Mouse (Mus musculus): ENCODE data around the gene Trim44. TPM values are rescaled to one million over a fixed set of nuclear protein-coding genes. Genes with fewer than 3 reads are reported as not detected.

Gene Trim44
- polyA plus RNA-seq, 1 experiment: 117 TPM

DNA sequence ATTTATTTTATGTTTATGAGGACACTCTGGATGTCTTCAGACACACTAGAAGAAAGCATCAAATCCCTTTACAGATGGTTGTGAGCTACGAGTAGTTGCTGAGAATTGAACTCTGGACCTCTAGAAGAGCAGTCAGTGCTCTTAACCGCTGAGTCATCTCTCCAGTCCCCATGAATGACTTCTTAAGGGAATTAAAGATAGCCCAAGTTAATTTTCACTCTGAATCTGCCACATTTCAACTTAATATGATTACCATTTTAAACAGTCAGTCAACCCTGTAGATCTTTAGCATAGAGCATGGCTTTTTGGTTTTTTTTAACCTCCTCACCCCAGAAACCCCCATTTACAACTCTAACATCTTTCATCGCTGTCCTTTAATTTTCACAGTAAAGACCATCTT is 2.1 kb upstream of the Trim44 start:
- Histone ChIP-seq H3K27ac (ENCODE audit: insufficient read depth, low read length) (no peak overlapping the region), H3K4me3 (ENCODE audit: insufficient read depth, low read length) (no peak overlapping the region), H3K4me1 (ENCODE audit: control insufficient read depth, insufficient read depth, low read length) (no peaks in the 10 kb centered on the region)
- no peak for TF ChIP-seq CTCF (IDR thresholded peaks at IDR 0.05; ENCODE audit: extremely low read depth, insufficient read depth, low read length)
- TF ChIP-seq POLR2A (IDR thresholded peaks at IDR 0.05; ENCODE audit: extremely low read depth, insufficient read depth, low read length): no peak

DNA sequence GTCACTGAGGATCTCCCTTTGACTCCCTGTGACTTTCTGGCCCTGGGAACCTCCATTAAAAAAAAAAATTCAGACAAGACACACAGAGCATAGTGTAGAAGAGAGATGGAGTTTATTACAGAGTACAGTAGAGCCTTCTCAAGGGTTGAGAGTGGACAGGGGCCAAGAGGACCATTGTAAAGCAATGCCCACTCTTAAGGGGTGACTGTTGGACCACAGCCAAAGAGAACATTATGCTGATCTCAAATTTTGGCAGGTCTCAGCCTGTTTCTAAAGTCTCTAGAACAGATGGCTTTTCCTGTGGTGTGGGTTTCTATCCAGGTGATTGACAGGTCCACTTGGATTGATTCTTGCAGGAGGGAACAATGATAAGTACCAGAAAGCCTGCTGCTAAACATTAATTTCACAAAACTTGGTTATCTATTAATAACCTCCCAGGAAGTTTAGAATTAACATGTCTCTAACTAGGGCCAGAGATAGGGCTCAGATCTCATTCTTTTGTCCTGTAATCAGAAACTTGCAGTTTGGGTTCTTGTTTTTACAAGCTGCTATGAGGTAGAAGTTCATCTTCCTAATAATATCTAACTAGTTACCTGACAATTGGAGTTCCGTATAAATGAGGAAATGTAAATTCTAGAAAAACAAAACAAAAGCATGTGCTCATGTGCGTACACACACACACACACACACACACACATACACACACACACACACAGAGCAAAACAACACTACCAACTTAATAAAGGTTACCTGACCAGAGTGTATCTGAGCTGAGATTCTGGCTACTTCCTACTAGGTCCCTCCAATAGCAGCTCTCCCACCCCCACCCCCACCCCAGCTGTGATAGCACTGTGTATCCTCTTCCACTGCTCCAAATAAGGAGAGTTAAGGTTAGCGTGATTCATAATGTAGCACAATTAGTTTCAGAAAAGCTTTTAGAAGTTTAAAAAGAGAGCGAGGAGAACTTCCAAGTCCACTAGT is 1.0 kb downstream of the Trim44 start:
- no peak overlapping the region for H3K4me3 ChIP-seq (ENCODE audit: insufficient read depth, low read length)
- TF ChIP-seq CTCF (IDR thresholded peaks at IDR 0.05; ENCODE audit: extremely low read depth, insufficient read depth, low read length) (no peak), POLR2A (IDR thresholded peaks at IDR 0.05; ENCODE audit: extremely low read depth, insufficient read depth, low read length) (no peak)
- H3K4me1 ChIP-seq (ENCODE audit: control insufficient read depth, insufficient read depth, low read length): no peaks in the 10 kb centered on the region
- no peak overlapping the region for H3K27ac ChIP-seq (ENCODE audit: insufficient read depth, low read length)

DNA sequence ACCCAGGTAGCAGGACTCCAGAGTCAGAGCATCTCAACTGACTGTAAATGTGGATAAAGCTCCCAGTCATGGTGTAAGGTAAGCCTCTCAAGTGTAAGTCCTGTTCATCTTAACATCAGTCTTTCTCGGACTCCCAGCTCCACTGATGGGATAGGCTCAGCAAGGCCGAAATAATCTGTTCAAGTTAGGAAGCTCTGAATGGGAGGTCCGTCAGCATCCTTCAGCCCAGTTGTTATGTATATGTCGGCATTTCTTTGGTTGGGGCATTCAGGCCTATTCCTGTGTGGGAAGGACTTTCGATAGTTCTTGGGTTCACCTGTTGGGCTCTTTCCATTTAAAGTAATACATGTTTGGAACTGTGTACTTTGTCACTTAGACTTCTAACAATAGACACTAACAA is 3.6 kb downstream of the Trim44 start:
- peaks cover 6% of the 10 kb centered on the region for H3K4me1 ChIP-seq (ENCODE audit: control insufficient read depth, insufficient read depth, low read length)
- TF ChIP-seq POLR2A (IDR thresholded peaks at IDR 0.05; ENCODE audit: extremely low read depth, insufficient read depth, low read length): no peak
- TF ChIP-seq CTCF (IDR thresholded peaks at IDR 0.05; ENCODE audit: extremely low read depth, insufficient read depth, low read length): no peak
- H3K27ac ChIP-seq (ENCODE audit: insufficient read depth, low read length): no peak overlapping the region
- H3K4me3 ChIP-seq (ENCODE audit: insufficient read depth, low read length): no peak overlapping the region

DNA sequence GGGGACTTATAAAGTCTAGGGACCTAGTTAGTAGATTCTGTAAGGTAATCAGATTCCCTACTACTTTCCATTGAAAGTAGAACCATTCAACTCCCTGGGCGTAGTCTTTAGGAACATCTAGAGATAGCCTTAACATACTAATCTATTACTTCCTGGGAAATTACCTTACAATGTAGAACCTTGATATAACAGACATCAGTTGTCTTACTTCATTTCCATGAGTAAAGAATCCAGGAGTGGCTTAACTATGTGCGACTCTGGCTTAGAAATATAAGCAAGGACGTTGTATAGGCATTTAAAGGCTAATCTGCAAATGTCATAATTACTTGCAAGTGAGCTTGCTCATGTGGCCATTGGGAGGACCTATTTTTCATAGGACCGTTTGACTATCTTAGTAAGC is 4.3 kb downstream of the Trim44 start:
- peaks cover 6% of the 10 kb centered on the region for H3K4me1 ChIP-seq (ENCODE audit: control insufficient read depth, insufficient read depth, low read length)
- TF ChIP-seq CTCF (IDR thresholded peaks at IDR 0.05; ENCODE audit: extremely low read depth, insufficient read depth, low read length) (no peak), POLR2A (IDR thresholded peaks at IDR 0.05; ENCODE audit: extremely low read depth, insufficient read depth, low read length) (no peak)
- H3K27ac ChIP-seq (ENCODE audit: insufficient read depth, low read length): no peak overlapping the region
- no peak overlapping the region for H3K4me3 ChIP-seq (ENCODE audit: insufficient read depth, low read length)

- TF ChIP-seq POLR2A (IDR thresholded peaks at IDR 0.05; ENCODE audit: extremely low read depth, insufficient read depth, low read length) (no peak), CTCF (IDR thresholded peaks at IDR 0.05; ENCODE audit: extremely low read depth, insufficient read depth, low read length) (no peak)
- Histone ChIP-seq H3K27ac (ENCODE audit: insufficient read depth, low read length) (peak overlapping the region; percentile 38), H3K4me1 (ENCODE audit: control insufficient read depth, insufficient read depth, low read length) (peaks cover 6% of the 10 kb centered on the region), H3K4me3 (ENCODE audit: insufficient read depth, low read length) (peak overlapping the region; percentile 92)
Observed at GRCm38 (mm10) chr2:102401352-102401692, 6.3 kb downstream of the Trim44 start.

DNA sequence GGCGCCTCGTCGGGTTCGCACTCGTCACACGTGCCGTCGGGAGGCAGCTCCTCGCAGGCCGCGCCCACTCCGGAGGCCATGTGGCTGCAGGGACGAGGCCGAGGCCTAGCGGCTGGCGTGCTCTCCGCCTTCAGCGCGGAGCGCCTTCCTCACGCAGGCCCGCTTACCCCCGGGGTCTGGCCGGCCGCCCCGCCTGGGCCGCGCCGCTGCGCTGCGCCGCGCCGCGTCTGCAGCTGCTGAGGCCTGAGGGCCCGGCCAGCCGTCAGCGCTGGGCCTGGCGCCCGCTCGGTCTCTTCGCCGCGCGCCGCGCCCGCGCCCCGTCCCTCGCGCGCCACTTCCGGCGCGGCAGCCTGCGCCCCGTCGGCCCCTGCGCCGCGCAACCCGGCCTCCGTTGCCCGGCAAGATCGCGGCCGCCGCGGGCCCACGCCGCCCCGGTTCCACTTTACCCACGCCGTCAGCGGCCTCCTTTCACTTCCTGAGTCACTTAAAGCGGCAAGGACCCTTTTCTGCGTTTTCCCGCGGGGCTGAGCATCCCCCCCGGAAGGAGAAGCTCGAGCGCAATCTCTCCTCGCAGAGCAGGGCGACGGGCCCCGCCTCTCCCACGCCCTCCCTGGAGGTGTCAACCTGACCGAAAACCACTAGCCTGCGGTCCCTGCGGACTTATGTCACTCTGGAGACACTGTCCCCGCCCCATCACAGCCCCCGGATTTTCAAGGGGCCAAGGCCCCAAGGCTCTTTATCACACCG is 6.8 kb downstream of the Trim44 start:
- H3K4me1 ChIP-seq (ENCODE audit: control insufficient read depth, insufficient read depth, low read length): peaks cover 6% of the 10 kb centered on the region
- TF ChIP-seq CTCF (IDR thresholded peaks at IDR 0.05; ENCODE audit: extremely low read depth, insufficient read depth, low read length) (no peak), POLR2A (IDR thresholded peaks at IDR 0.05; ENCODE audit: extremely low read depth, insufficient read depth, low read length) (peak; percentile 58)
- peak overlapping the region; percentile 92 for H3K4me3 ChIP-seq (ENCODE audit: insufficient read depth, low read length)
- peak overlapping the region; percentile 38 for H3K27ac ChIP-seq (ENCODE audit: insufficient read depth, low read length)

DNA sequence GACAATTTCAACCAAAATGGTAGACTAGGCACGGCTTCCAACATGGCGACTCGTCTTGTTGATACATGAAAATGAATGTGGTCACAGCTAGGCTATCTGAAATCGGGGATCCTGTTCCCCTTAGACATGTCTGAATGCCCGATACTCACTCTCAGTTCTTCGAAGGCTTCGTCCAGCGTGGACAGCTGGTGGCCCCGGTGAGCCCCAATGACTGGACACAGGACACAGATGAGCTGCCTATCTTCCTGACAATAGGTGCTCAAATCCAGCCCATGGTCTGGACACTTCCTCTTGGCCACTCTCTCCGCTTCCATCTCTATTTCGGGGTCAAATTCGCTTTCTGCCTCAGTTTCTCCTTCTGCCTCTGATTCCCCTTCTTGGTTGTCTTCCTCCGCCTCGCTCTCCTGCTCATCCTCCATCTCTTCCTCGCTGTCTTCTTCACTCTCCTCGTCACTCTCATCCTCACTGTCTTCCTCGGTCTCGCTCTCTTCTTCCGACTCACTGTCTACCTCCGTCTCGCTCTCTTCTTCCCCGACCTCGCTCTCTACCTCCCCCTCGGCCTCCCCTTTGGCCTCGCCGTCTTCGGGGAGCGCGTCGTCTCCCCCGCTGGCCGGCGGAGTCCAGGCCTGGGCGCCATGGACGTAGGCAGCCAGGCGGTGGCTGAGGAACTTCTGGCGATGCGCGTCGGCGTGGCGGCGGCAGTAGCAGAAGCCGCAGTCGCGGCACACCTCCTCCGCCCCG is 7.6 kb downstream of the Trim44 start:
- H3K4me1 ChIP-seq (ENCODE audit: control insufficient read depth, insufficient read depth, low read length): peaks cover 6% of the 10 kb centered on the region
- peak overlapping the region; percentile 38 for H3K27ac ChIP-seq (ENCODE audit: insufficient read depth, low read length)
- TF ChIP-seq POLR2A (IDR thresholded peaks at IDR 0.05; ENCODE audit: extremely low read depth, insufficient read depth, low read length) (no peak), CTCF (IDR thresholded peaks at IDR 0.05; ENCODE audit: extremely low read depth, insufficient read depth, low read length) (no peak)
- H3K4me3 ChIP-seq (ENCODE audit: insufficient read depth, low read length): peak overlapping the region; percentile 92

DNA sequence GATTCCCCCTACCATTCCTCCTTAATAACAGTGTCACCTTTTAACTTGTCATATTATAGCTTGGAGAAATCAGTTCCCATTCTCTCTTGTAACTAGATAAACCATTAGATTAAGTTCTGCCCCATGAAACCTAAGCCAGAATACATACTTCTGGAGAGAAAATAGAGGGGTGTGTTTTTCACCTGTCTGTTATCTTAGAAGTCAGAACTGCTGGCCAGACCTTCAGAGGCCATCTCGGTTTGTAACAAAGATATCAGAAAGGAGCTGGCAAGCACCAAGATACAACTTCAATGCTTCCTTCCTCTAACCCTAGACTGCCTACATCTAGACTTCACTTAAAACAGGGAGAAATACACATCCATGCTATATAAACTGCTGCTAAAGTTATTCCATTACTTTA is 11.1 kb downstream of the Trim44 start:
- no peak overlapping the region for H3K4me3 ChIP-seq (ENCODE audit: insufficient read depth, low read length)
- TF ChIP-seq CTCF (IDR thresholded peaks at IDR 0.05; ENCODE audit: extremely low read depth, insufficient read depth, low read length) (no peak), POLR2A (IDR thresholded peaks at IDR 0.05; ENCODE audit: extremely low read depth, insufficient read depth, low read length) (no peak)
- H3K27ac ChIP-seq (ENCODE audit: insufficient read depth, low read length): no peak overlapping the region
- peaks cover 6% of the 10 kb centered on the region for H3K4me1 ChIP-seq (ENCODE audit: control insufficient read depth, insufficient read depth, low read length)

DNA sequence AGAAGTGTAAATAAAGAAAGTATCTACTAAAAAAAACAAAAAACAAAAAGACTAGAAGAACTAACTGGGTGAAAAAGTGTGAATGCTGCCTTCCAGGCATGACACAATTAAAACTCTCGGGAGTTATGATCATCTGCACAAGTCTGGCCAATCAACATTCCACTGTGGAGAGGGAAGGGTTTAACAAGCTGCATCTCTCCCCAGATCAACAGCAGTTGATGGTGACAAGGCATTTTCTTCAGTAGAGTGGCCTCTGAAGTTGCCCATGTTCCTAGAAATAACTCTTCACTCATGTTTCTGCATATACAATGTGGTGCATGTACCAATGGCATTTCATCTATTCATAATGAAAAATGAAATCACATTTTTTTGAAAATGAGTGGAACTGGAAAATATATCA is 14.2 kb downstream of the Trim44 start:
- no peak overlapping the region for H3K4me3 ChIP-seq (ENCODE audit: insufficient read depth, low read length)
- TF ChIP-seq POLR2A (IDR thresholded peaks at IDR 0.05; ENCODE audit: extremely low read depth, insufficient read depth, low read length) (no peak), CTCF (IDR thresholded peaks at IDR 0.05; ENCODE audit: extremely low read depth, insufficient read depth, low read length) (no peak)
- no peak overlapping the region for H3K27ac ChIP-seq (ENCODE audit: insufficient read depth, low read length)
- H3K4me1 ChIP-seq (ENCODE audit: control insufficient read depth, insufficient read depth, low read length): no peaks in the 10 kb centered on the region
